Mouse (Mus musculus): ENCODE measurements around the gene Pik3ip1. TPM values are rescaled to one million over a fixed set of nuclear protein-coding genes. Genes with fewer than 3 reads are reported as not detected.

Pik3ip1 gene
- 10 to 100 TPM; 28.3 to 39.0 (median 36.6) TPM for total RNA-seq (2022)

DNA sequence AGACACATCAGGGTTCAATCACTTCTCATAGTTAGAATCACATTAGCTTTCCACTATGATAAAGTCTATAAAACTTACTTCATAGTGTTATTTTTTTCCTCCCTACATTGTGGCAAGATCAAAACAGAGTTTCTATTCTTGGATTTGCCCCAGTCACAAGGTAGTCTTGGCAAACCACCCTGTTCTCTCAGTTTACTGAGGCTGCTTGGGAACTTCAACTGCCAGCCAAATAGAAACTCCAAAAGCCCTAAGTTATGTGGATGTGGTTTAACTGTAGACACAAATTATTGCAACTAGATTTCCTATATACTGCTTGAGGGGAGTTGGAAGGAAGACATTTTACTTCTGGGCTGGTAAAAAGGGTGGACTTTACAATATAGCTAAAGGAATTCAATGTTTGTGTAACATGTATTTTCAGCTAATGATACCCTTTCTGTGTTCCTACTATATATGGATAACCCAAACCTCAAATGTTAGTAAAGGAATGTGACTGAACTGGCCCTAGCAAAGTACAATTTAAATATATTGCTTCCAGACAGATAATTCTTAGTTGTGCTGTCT lies at the start of gene Pik3ip1:
Gene Pik3ip1, plus strand, starts transcription at position 511 of the 561 bp plus-strand sequence.
- no peak for DNase-seq (ENCODE audit: low spot score in 2 of 2)

DNA sequence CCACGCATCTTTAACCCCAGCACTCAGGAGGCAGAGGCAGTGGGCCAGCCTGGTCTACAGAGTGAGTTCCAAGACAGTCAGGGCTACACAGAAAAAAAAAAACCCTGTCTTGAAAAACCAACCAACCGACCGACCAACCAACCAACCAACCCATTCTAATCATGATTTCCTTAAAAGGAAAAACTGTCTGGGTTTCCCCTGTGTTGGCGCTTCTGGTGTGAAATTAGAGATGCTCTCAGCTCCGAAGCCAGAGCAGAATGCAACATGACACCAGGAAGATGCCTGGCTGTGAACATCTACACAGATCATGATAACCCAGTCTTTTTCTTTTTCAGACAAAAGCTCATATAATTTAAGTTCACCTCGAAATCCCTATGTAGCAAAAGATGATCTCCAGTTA lies 47.3 kb upstream of the Pik3ip1 start:
- no peak for DNase-seq (ENCODE audit: low spot score in 2 of 2)

DNA sequence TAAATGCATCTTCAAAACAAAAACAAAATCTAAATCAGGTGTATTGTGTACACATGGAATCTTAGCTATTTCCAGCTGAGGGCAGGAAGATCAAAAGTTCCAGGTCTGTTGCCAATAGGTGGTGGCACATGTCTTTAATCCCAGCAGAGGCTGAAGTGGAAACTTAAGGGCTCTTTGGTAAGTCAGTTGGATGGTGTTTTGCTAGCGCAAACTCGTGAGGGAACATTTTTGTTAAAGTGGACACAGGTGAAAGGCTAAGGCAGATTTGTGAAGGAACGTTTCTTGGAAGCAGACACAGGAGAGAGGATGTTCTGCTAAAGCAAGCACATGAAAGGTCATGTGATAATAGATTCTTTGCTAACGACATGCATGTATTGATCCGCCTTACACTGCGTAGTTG lies 46.6 kb upstream of the Pik3ip1 start:
- no peak for DNase-seq (ENCODE audit: low spot score in 2 of 2)

DNA sequence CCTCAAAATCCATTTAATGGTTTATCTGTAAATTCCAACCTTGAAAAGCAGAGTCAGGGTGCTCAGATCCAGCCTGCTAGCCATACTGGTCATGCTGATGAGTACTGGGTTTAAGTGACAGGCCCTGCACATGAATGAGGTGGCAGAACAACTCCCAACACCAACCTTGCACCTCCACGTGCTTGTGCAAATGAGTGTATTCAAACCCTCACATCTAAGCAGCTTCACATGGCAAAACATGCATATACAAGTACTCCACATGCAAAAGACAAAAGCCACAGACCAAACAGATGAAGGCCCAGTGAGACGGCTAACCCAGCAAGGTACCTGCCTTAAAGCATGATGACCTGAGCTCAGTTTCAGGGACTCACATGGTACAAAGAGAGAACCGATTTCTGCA lies 44.3 kb upstream of the Pik3ip1 start:
- DNase-seq (ENCODE audit: low spot score in 2 of 2), result no peak

DNA sequence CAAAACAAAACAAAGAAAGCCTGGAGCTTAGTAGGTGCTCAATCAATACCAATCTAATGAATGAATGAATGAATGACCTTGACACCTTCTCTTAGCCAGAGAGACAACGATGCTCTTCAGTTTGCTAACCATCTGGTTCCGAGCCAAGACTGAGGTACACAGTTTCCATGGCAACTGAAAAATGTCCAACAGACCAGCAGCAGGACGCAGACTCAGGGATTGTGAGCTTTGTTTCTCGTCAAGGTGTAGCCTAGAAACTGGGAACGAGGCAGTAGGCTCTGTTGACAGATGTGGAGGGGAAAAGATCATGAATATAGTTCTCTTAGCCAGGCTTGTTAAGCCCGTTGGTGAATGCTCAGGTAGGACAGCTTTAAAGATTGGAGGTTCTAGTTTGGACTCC lies 43.1 kb upstream of the Pik3ip1 start:
- no peak for DNase-seq (ENCODE audit: low spot score in 2 of 2)

DNA sequence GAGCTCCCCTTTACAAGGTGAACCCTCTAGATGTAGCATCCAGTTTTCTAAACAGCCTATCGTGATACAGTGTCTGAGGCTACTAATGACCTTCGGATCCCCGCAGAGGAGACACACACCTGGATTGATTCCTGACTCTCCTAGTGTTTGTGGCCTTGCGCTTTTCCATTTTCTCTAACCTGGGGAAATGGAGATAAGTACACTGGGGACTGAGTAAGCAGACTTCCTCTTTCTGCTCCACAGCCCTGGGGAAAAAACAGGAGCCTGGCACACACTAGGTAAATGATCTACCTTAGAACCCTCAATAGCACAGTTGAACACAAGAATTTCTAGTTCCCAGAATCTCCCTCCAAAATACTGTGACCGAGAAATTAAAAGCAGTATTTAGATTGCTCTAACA lies 42.3 kb upstream of the Pik3ip1 start:
- no peak for DNase-seq (ENCODE audit: low spot score in 2 of 2)

DNA sequence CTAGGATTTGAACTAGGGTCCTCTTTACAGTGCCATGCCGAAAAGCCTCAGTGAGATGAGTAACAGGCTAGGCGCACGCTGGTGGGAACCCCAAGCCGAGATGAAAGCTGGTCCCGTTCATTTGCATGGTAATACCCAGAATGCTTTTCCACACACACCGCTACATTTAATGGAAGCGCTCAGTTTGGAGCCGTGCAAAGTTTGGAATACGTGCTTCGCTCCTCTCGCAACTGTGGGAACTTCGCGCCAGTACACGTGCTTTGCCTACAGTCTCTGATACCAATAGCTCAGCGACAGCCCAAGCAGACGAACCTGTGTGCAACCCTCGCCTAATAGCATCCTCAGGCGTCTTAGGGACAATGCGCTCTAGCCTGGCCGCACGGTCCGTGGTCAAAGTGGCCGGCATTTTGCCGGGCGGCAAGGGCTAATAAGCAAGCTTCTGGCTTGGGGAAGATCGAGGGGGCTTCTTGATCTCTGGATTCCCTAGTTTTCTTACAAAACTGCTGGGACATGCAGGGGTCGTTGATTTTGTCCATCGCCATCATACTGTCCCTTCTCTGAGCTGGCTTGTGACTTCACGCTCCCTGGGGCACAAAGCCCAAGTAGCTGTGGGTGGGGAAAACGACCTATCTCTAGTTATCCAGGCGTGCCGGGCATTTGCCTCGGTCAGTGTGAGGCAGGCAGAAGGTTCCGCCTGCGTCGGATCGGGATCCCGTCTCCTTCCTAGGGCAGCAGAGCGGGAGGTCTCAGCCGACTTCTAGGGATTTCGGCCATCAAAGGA lies 41.5 kb upstream of the Pik3ip1 start, which contains the start of gene Patz1:
Gene Patz1, plus strand, starts transcription at position 354 of the 781 bp plus-strand sequence.
- no peak for DNase-seq (ENCODE audit: low spot score in 2 of 2)

DNA sequence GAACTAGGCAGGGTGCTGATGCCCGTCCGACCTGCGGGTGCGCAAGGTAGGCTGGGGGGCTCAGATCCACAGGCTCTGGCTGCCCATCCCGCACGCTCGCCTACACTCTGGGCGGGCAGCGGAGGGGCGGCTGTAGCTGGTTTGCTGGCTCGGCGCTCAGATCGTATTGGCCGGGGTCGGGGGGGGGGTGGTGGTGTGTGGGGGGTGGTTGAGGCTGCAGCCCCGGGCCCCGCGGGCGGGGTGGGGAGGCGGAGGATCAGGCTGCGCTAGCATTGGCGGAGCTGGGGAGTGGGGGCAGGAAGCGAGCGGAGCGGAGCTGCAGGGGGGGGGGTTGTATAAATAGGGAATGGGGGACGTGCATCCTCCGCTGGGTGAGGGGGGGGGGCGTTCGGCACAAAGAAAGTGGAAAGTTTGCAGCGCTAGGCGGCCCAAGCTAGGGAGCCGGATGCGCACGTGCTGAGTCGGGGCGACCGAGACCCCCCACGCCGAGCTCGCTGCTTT lies 40.8 kb upstream of the Pik3ip1 start:
- DNase-seq (ENCODE audit: low spot score in 2 of 2), result peak; percentile 45 to 71

DNA sequence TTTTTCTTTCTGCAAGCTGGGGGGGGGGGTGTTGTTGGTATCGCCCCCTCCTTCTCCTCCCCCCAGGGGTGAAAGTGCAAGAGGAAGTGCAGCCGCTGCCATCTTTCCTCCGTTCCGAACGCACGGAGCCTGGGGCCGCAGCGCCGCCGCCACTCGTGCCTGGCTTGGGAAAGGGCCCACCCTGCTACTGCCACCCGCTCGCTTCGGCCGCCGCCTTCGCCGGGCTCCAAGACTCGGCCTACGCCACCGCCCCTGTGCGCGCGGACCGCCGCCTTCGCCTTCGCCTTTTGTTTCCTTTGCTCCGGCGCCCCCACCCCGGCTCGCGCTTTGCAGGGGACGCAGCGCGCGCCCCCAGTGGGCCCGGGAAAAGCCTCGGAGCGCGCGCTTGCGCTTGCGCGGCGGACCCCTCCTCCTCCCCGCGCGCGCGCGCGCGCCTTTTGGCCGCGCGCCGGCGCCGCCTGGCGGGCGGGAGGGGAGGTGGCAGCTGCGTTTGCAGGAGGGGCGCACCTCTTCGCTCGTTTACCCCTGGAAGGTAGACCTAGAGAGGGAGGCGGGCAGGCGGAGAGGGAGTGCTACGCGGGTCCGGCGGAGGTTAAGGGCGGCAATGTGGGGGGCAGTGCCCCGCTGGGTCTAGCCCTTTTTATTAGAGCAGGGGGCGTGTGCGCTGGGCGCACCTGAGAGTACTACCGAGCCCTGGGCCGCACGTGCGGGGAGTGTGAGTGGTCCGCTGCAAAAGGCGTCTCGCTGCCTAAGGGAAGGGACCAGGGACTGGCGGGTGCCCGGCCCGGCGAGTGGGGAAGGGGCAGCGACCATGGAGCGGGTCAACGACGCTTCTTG lies 40.2 kb upstream of the Pik3ip1 start:
- DNase-seq (ENCODE audit: low spot score in 2 of 2), result peak; percentile 67 to 75

DNA sequence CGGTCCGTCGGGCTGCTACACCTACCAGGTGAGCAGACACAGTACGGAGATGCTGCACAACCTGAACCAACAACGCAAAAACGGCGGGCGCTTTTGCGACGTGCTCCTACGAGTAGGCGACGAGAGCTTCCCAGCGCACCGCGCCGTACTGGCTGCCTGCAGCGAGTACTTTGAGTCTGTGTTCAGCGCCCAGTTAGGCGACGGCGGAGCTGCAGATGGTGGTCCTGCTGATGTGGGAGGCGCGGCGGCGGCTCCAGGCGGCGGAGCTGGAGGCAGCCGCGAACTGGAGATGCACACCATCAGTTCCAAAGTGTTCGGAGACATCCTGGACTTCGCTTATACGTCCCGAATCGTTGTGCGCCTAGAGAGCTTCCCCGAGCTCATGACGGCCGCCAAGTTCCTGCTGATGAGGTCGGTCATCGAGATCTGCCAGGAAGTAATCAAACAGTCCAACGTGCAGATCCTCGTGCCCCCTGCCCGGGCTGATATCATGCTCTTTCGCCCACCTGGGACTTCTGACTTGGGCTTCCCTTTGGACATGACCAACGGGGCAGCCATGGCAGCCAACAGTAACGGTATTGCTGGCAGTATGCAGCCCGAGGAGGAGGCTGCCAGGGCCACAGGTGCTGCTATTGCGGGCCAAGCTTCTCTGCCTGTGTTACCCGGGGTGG lies 39.4 kb upstream of the Pik3ip1 start:
- peak; percentile 14 to 26 for DNase-seq (ENCODE audit: low spot score in 2 of 2)

DNA sequence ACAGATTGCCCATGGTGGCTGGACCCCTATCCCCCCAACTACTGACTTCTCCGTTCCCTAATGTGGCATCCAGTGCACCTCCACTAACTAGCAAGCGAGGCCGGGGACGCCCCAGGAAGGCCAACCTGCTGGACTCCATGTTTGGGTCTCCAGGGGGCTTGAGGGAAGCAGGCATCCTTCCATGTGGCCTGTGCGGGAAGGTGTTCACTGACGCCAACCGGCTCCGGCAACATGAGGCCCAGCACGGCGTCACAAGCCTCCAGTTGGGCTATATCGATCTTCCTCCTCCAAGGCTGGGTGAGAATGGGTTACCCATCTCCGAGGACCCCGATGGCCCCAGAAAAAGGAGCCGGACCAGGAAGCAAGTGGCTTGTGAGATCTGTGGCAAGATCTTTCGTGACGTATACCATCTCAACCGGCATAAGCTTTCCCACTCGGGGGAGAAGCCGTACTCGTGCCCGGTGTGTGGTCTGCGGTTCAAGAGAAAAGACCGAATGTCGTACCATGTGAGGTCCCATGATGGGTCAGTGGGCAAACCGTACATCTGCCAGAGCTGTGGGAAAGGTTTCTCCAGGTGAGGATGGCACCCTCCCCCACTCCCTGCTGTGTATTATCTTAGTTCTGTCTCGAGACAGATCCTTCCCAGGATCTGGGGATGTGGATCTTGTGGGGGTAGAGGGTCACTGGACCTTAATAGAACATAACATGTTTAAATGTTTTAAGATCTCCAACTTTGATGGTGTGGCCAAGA lies 38.7 kb upstream of the Pik3ip1 start:
- no peak for DNase-seq (ENCODE audit: low spot score in 2 of 2)

DNA sequence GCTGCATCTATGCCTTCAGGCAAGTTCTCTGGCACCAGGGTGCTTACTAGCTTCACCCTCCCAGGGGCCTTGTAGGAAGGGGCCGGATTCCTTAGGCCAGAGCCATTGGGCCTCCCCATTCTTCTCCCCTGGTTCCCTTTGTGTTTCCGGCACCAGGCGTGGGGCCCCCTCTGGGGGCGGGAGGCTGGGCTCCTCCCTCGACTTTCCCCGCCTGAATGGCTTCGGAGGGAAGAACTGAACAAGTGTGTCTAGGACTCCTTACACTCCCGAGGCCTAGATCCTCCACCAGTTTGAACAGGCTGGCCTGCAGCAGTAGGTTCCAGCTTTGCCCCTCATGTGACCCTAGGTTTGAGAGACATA lies 38.2 kb upstream of the Pik3ip1 start:
- DNase-seq (ENCODE audit: low spot score in 2 of 2), result no peak

DNA sequence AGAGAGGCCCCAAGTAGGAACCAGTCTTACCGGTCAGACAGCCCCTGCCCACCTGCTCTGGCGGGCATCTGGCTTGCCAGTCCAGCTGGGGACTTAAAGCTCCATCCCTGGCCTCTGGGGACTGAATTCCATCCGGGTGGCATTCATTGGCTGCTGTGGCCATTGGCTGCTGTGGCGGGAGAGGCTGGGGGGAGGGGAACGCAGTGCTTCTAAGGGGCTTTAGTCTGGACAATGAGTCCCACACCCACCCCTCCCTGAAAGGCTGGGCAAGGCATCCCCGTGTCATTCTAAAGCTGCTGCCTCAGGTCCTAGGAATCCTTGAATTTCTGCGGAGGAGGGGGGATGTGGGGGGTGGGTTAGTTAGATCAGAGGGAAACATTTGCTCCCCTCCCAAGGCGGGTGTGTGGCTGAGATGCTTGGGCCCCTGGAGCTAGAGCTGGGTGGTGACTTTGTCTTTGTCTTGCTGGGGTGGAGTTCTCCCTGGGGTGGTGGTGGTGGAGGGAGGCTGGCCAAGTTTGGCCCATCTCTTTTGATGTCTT lies 37.4 kb upstream of the Pik3ip1 start:
- DNase-seq (ENCODE audit: low spot score in 2 of 2), result no peak

DNA sequence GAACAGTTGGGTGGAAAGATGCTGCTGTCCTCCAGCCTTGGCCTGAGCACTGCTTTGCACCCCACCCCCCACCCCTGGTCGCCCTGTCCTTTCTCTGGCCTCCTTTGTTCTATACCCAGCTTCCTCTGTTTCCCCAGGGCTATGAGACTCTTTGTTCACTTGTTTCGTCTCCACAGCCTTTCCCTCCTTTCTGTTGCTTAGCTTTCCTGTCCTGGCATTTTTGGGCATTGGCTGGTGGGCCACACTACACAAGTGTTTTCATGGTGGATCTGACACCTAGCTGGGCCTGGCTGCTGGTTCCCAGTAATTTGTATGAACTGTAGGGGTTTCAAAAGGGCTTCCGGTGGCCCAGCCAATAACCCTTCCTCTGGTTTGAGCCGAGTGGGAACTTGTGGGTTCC lies 36.8 kb upstream of the Pik3ip1 start:
- DNase-seq (ENCODE audit: low spot score in 2 of 2), result no peak

DNA sequence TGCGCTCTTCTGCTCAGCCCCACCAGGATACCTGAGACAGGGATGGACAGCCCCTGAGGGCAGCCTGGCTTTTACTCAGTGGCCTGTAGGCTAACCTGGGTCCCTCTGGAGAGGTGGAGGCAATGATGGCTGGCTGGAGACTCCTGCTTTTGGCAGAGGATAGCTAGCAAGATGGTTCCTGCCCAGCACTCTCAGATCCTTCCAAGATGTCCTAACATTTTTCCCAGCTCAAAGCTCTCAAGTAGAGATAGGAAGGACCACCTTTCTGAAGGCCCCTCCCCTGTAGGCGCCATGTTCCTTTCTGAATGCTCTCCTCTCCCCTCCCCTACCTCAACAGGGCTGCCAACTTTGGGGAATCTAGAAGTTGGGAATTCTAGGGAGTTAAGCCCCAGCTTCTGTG lies 35.6 kb upstream of the Pik3ip1 start:
- no peak for DNase-seq (ENCODE audit: low spot score in 2 of 2)

DNA sequence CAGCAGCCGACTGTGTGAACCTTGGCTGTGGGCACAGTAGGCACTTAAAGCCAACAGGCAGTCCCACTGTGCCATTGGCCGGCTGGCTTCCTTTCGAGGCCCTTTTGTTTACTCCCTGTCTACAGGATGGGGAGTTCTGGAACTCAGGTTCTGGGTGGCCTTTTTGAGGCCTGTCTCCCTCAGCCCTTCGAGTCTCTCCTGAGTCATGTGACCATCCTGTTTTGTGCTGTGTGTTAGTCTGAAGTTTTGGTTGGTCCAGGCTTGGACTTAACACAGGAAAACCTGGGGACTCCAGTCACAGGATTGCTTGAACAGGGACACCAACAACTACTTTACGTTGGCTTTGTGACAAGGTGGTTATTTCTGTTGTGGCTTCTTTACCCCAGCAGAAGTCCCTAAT lies 34.1 kb upstream of the Pik3ip1 start:
- DNase-seq (ENCODE audit: low spot score in 2 of 2), result no peak

DNA sequence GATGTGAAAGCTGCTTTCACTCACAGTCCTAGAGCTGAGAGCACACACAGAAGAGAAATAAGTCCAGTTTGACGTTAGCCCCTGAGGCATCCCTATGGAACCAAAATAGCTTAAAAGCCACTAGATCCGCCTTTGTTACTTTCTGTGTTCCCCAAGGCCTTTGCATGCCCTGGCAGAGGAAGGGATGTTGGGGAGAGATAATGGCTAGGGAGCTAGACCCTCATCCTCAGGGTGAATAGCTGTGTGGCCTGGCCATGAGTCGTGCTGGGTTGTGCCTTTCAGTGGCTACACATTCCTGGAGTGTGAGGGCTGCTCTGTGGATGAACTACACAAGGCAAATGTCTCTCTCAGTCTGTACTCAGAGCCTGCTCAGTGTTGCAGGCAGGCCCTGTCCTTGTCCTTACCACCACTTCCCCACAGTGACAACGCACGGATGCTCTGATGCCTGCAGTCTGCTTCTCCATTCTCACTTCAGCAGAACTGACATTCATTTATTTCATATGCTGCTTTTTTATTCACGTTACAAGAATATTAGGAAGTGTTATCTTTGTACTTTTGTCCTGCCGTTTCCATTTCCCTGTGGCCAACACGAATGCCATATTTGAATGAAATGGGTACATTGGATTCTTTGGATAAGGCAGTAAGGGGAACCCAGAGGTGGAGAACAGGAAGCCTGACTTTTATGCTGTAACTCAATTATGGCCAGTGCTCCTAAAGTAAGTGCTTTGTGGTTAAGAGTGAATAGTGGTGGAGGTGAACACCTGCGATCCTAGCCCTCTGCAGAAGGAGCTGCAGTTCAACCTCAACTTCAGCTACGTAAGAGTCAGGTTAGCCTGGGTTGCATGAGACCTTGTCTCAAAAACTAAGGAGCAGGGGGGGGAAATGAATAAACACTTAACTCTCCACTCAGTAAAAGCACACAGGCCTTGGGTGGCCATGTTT lies 32.1 kb upstream of the Pik3ip1 start:
- DNase-seq (ENCODE audit: low spot score in 2 of 2), result no peak

DNA sequence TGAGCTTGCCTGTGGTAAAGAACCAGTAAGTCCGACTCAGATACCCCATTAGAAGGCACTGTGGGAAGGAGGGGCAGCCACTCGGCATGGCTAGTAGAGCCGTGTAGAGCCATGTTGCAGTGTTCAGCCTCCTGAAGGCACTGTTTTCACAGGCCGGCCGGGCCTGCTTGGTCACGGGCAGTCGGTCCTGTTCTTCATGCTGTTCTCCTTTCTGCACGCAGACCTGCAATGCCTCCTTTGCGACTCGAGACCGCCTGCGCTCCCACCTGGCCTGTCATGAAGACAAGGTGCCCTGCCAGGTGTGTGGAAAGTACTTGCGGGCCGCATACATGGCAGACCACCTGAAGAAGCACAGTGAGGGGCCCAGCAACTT lies 31.4 kb upstream of the Pik3ip1 start:
- no peak for DNase-seq (ENCODE audit: low spot score in 2 of 2)

DNA sequence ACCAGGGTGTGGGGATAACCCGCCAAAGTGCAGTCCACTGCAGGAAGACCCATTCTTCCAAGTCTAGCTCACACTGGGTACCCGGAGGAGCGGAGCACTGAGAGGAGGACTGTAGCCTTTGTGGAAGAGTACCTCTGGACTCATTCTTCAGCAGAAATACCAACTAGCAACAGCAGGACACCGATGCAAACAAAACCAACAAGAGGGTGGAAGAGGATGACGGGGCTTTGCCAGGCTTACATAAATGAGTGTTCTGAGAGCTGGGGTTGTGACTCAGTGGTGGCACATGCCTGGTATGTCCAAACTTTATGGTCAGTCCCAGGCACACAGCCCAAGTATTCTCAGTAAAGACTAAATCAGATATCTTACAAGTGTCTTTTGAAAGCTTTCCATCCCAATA lies 29.1 kb upstream of the Pik3ip1 start:
- no peak for DNase-seq (ENCODE audit: low spot score in 2 of 2)

DNA sequence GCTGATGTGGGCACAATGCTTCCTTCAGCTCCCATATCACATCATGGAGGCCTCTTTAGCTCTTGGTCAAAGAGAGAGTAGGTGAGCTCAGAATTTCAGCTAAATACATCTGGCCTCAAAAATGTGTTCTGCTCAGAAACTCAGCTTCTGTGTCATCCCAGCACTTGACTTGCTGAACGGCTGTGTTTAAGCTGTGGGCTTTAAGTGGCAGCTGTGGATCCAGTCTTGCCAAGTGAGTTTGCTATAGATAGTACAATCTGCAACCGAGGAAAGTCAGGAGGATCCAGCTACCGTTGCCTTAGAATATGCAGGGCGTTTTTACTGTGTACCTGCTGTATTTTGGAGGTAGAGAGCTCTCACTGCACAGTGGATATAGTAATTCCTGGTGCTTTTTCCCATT lies 27.8 kb upstream of the Pik3ip1 start:
- DNase-seq (ENCODE audit: low spot score in 2 of 2), result no peak
